Mouse (Mus musculus): ENCODE data around the gene Hoxa6.

DNA sequence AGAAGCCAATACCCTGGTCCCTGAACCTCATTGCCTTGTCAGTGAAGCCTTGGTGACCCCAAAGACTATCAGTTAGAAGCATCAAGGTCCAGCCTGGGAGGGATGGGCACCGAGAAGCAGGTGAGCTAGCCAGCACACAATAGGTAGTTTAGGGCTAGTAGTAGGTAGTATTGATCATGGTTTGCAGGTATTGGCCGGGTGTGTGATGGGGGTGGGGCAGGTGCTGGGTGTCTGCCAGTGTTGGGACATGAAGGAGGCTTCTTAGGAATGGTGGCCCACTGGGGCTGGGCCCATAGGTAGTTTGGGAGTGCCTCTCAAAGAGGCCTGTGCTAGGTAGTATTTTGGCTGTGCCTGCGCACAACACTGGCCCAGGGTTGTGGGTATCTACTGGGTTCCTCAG, 6.5 kb upstream of the Hoxa6 start:
- TF ChIP-seq CTCF (IDR thresholded peaks at IDR 0.05; ENCODE audit: low read depth, low read length) (no peak), TAL1 (conservative IDR thresholded peaks at IDR 0.05; ENCODE audit: low read depth, low read length) (no peak), GATA2 (IDR thresholded peaks at IDR 0.05; ENCODE audit: borderline replicate concordance, low read depth, low read length) (no peak)
